8 mouse cellular contexts compared by ENCODE assay signal in the genomic region with DNA sequence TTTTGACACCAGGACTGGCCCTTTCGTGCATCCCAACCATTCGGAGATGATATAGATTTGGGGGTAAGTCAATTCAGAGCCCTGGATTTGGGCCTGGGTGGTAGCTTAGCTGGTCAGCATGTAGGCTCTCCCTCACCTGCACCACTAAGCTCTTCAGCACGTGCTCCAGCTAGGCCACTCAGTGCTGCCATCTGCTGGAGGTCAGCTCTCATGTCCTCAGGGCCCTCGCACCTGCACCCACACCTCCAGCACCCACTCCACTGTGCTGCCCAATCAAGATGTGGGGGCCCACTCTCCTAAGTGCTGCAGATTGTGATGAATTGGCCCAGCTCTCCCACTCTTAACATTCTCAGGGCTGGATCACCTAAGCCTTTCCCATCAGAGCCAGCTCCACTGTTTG. TPM values are rescaled to one million over a fixed set of nuclear protein-coding genes. Genes with fewer than 3 reads are reported as not detected.
DNase-seq lines count a peak whose midpoint lies in the region; ATAC-seq lines count a peak whose summit lies in the region.

No protein-coding gene starts in this region.

- no peaks in the 10 kb centered on the region for H3K27me3 ChIP-seq in heart, embryonic 12.5 days (replicated peaks)
- no peaks in the 10 kb centered on the region for H3K27me3 ChIP-seq in kidney, embryonic 16.5 days (ENCODE audit: insufficient read depth, low read length)

- H3K4me2 ChIP-seq in heart, embryonic 12.5 days = no peak overlapping the region
- H3K4me2 ChIP-seq in kidney, embryonic 16.5 days (replicated peaks; ENCODE audit: low read depth, low read length) = no peak overlapping the region

- no peak overlapping the region for H3K4me3 ChIP-seq in heart, embryonic 12.5 days
- H3K4me3 ChIP-seq in kidney, embryonic 16.5 days (ENCODE audit: low read length) = no peak overlapping the region

- DNase-seq in frontal cortex, postnatal 10 days (ENCODE audit: low spot score in 2 of 2) = no peak
- DNase-seq in MN1 (ENCODE audit: low spot score) = peak; percentile 30
- DNase-seq in cerebellum, adult 9-11 months = peak; percentile 47
- peak; percentile 31 for DNase-seq in lung, postnatal 25 days (ENCODE audit: low spot score)
- peak; percentile 39 to 77 for DNase-seq in spleen, postnatal 10 days (ENCODE audit: low spot score in 2 of 2)

- ATAC-seq in frontal cortex, adult (ENCODE audit: low TSS enrichment) = peak; percentile 71
- ATAC-seq in heart, embryonic 12.5 days (ENCODE audit: insufficient number of reproducible peaks, low FRiP score) = 0 out of 2 replicates have a peak, but pooled peaks have one; percentile 18
- ATAC-seq in kidney, embryonic 16.5 days (ENCODE audit: low FRiP score, low TSS enrichment) = peak; percentile 16; the same call in 1 of the 2 replicates

- H3K36me3 ChIP-seq in heart, embryonic 12.5 days = no peaks in the 10 kb centered on the region
- H3K36me3 ChIP-seq in kidney, embryonic 16.5 days (ENCODE audit: insufficient read depth, low read length) = no peaks in the 10 kb centered on the region

- no peaks in the 10 kb centered on the region for H3K9me3 ChIP-seq in heart, embryonic 12.5 days (replicated peaks)
- no peaks in the 10 kb centered on the region for H3K9me3 ChIP-seq in kidney, embryonic 16.5 days (ENCODE audit: low read length)

- H3K27ac ChIP-seq in heart, embryonic 12.5 days (ENCODE audit: poor library complexity, severe bottlenecking) = no peak overlapping the region
- H3K27ac ChIP-seq in kidney, embryonic 16.5 days (ENCODE audit: low read length) = no peak overlapping the region

- whole genome bisulfite sequencing in heart, embryonic 12.5 days = 57% methylated on average over 4 of the region's 4 CpGs
- 69% methylated on average over 4 of the region's 4 CpGs for WGBS in kidney, embryonic 16.5 days

- no peaks in the 10 kb centered on the region for H3K4me1 ChIP-seq in heart, embryonic 12.5 days (replicated peaks)
- no peaks in the 10 kb centered on the region for H3K4me1 ChIP-seq in kidney, embryonic 16.5 days (ENCODE audit: insufficient read depth, low read length)

- H3K9ac ChIP-seq in heart, embryonic 12.5 days = no peak overlapping the region
- no peak overlapping the region for H3K9ac ChIP-seq in kidney, embryonic 16.5 days (replicated peaks; ENCODE audit: low read length)

RNA-seq across cellular contexts. Expression of gene Pfkp, which starts 41.4 kb away (rescaled TPM):
- 193 and 196 TPM in 2 replicates for polyA plus RNA-seq in heart, embryonic 12.5 days (2016; fragmentation: Nextera tagmentation; extraction: Ambion mirVana)
- 34.4 and 37.8 TPM in 2 replicates for polyA plus RNA-seq in kidney, embryonic 16.5 days (2015; fragmentation: Nextera tagmentation; extraction: Ambion mirVana)

Comparison
In these comparisons a context has a peak if more than half of its experiments do, and no peak if none do; other contexts are left out.
1. ATAC-seq: peak in every context shown above with its lines; median percentile 71 in frontal cortex, adult; 18 in heart, embryonic 12.5 days; 16 in kidney, embryonic 16.5 days.
2. DNase-seq: peak in MN1 (single experiment), cerebellum, adult 9-11 months (single experiment), lung, postnatal 25 days (single experiment) and spleen, postnatal 10 days (2 of 2); none in frontal cortex, postnatal 10 days (0 of 2).